Mouse (Mus musculus): Measurements from ENCODE around the gene Insr. TPM values are rescaled to one million over a fixed set of nuclear protein-coding genes. Genes with fewer than 3 reads are reported as not detected.

Insr gene
- total and polyA plus RNA-seq, 3 experiments = 2.1 to 4.6 (median 3.0) TPM

- Histone ChIP-seq H3K4me2 (ENCODE audit: insufficient read depth, low read depth, poor library complexity, severe bottlenecking) (no peak overlapping the region), H3K36me3 (replicated peaks in 1 of 2; ENCODE audit: control insufficient read depth in 1 of 2, insufficient read depth in 1 of 2, low read length in 1 of 2) (peaks cover 0 to 43% of the 10 kb centered on the region in 2 experiments), H3K79me2 (replicated peaks; ENCODE audit: control insufficient read depth, extremely low read depth, insufficient read depth, poor library complexity, severe bottlenecking) (no peaks in the 10 kb centered on the region), H3K9me3 (replicated peaks; ENCODE audit: low read length) (no peaks in the 10 kb centered on the region), H3K9ac (ENCODE audit: insufficient read depth, low read depth) (no peak overlapping the region), H3K4me3 (replicated peaks in 1 of 3; ENCODE audit: low read depth in 2 of 3, low read length in 2 of 3, poor library complexity in 1 of 3) (no peak overlapping the region), H3K27ac (ENCODE audit: insufficient read depth, low read depth) (no peak overlapping the region), H3K27me3 (replicated peaks) (no peaks in the 10 kb centered on the region), H3K4me1 (ENCODE audit: control insufficient read depth in 1 of 2, insufficient read depth in 2 of 2) (peaks cover 0 to 21% of the 10 kb centered on the region in 2 experiments; a peak in 2 of 4 replicates)
- no peak for TF ChIP-seq KAT2A (IDR thresholded peaks at IDR 0.05; ENCODE audit: insufficient replicate concordance, low read length)
- TF ChIP-seq BHLHE40 (IDR thresholded peaks at IDR 0.05; ENCODE audit: low read depth, low read length) = no peak
- TF ChIP-seq USF2 (conservative IDR thresholded peaks at IDR 0.05; ENCODE audit: low read depth, low read length) = no peak
- no peak for TF ChIP-seq MAFK (IDR thresholded peaks at IDR 0.05; ENCODE audit: insufficient replicate concordance, low read length)
- TF ChIP-seq ZC3H11A (IDR thresholded peaks at IDR 0.05; ENCODE audit: low read depth, low read length) = no peak
- TF ChIP-seq GABPA (IDR thresholded peaks at IDR 0.05; ENCODE audit: insufficient replicate concordance, low read depth, low read length) = no peak
- no peak for TF ChIP-seq POLR2AphosphoS2 (IDR thresholded peaks at IDR 0.05; ENCODE audit: low read depth, low read length)
- TF ChIP-seq E2F4 (IDR thresholded peaks at IDR 0.05; ENCODE audit: insufficient replicate concordance, low read depth, low read length) = no peak
- no peak for TF ChIP-seq TBP (conservative IDR thresholded peaks at IDR 0.05; ENCODE audit: low read depth, low read length)
- no peak for DNase-seq (ENCODE audit: extremely low read depth)
- dilution Hi-C loops (cut with MboI; ENCODE audit: extremely low pct_ligation_motif_present, extremely low pct_unique_long_range_greater_than_20kb, low sequenced_read_pairs) (no loop called here), in situ Hi-C loops (cut with MboI; ENCODE audit: low pct_ligation_motif_present, low pct_unique_long_range_greater_than_20kb, low sequenced_read_pairs) (no loop called here)
These were observed 4.2 kb downstream of the Insr start for GRCm38 (mm10) chr8:3275189-3275588.

- in situ Hi-C loops (cut with MboI; ENCODE audit: low pct_ligation_motif_present, low pct_unique_long_range_greater_than_20kb, low sequenced_read_pairs) = no loop called here
- peaks cover 0 to 18% of the 10 kb centered on the region in 2 experiments; a peak in 2 of 4 replicates for H3K4me1 ChIP-seq (ENCODE audit: control insufficient read depth in 1 of 2, insufficient read depth in 2 of 2)
- no peak overlapping the region for H3K9ac ChIP-seq (ENCODE audit: insufficient read depth, low read depth)
These were observed 5.6 kb downstream of the Insr start for GRCm38 (mm10) chr8:3273799-3274198.

DNA sequence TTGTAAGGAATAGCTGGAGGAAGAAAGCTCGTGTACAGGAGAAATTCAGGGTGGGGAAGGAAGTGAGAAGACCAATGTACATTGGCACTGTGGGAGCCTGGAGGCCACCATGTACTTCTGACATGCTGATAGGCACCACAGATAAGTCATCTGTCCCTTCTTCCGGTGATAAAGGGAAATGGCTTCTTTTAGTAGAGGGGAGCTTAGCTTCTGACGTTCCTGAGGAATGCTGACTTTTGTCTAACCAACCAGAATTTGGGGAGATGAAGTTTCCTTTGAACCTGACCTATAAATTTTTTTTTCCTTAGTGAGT, 12.0 kb downstream of the Insr start:
- Histone ChIP-seq H3K4me2 (ENCODE audit: insufficient read depth, low read depth, poor library complexity, severe bottlenecking) (no peak overlapping the region), H3K4me1 (ENCODE audit: control insufficient read depth in 1 of 2, insufficient read depth in 2 of 2) (0 out of 4 replicates have a peak, but pooled peaks cover 0 to 4% of the 10 kb centered on the region in 2 experiments), H3K27me3 (replicated peaks) (no peaks in the 10 kb centered on the region), H3K27ac (ENCODE audit: insufficient read depth, low read depth) (no peak overlapping the region), H3K9ac (ENCODE audit: insufficient read depth, low read depth) (no peak overlapping the region), H3K9me3 (replicated peaks; ENCODE audit: low read length) (no peaks in the 10 kb centered on the region), H3K36me3 (replicated peaks in 1 of 2; ENCODE audit: control insufficient read depth in 1 of 2, insufficient read depth in 1 of 2, low read length in 1 of 2) (peaks cover 0 to 37% of the 10 kb centered on the region in 2 experiments), H3K4me3 (replicated peaks in 1 of 3; ENCODE audit: low read depth in 2 of 3, low read length in 2 of 3, poor library complexity in 1 of 3) (no peak overlapping the region), H3K79me2 (replicated peaks; ENCODE audit: control insufficient read depth, extremely low read depth, insufficient read depth, poor library complexity, severe bottlenecking) (no peaks in the 10 kb centered on the region)
- in situ Hi-C loops (cut with MboI; ENCODE audit: low pct_ligation_motif_present, low pct_unique_long_range_greater_than_20kb, low sequenced_read_pairs) = no loop called here
- DNase-seq (ENCODE audit: extremely low read depth) = no peak
- dilution Hi-C loops (cut with MboI; ENCODE audit: extremely low pct_ligation_motif_present, extremely low pct_unique_long_range_greater_than_20kb, low sequenced_read_pairs) = no loop called here
- TF ChIP-seq TCF12 (IDR thresholded peaks at IDR 0.05; ENCODE audit: low read depth, low read length) (no peak), MYC (IDR thresholded peaks at IDR 0.05; ENCODE audit: low read depth, low read length) (no peak), CHD1 (IDR thresholded peaks at IDR 0.05; ENCODE audit: low read depth, low read length) (no peak), MXI1 (IDR thresholded peaks at IDR 0.05; ENCODE audit: low read depth, low read length) (no peak), NRF1 (IDR thresholded peaks at IDR 0.05; ENCODE audit: low read depth, low read length) (no peak)

More at GRCm38 (mm10) chr8:3273799-3274198, 5.6 kb downstream of the Insr start:
- dilution Hi-C loops (cut with MboI; ENCODE audit: extremely low pct_ligation_motif_present, extremely low pct_unique_long_range_greater_than_20kb, low sequenced_read_pairs) = no loop called here
- Histone ChIP-seq H3K79me2 (replicated peaks; ENCODE audit: control insufficient read depth, extremely low read depth, insufficient read depth, poor library complexity, severe bottlenecking) (no peaks in the 10 kb centered on the region), H3K4me2 (ENCODE audit: insufficient read depth, low read depth, poor library complexity, severe bottlenecking) (no peak overlapping the region), H3K4me3 (replicated peaks in 1 of 3; ENCODE audit: low read depth in 2 of 3, low read length in 2 of 3, poor library complexity in 1 of 3) (no peak overlapping the region), H3K27me3 (replicated peaks) (no peaks in the 10 kb centered on the region), H3K36me3 (replicated peaks in 1 of 2; ENCODE audit: control insufficient read depth in 1 of 2, insufficient read depth in 1 of 2, low read length in 1 of 2) (peaks cover 0 to 49% of the 10 kb centered on the region in 2 experiments), H3K9me3 (replicated peaks; ENCODE audit: low read length) (no peaks in the 10 kb centered on the region), H3K27ac (ENCODE audit: insufficient read depth, low read depth) (no peak overlapping the region)
- DNase-seq (ENCODE audit: extremely low read depth) = no peak
- TF ChIP-seq NRF1 (IDR thresholded peaks at IDR 0.05; ENCODE audit: low read depth, low read length) (no peak), BHLHE40 (IDR thresholded peaks at IDR 0.05; ENCODE audit: low read depth, low read length) (no peak), IRF4 (IDR thresholded peaks at IDR 0.05; ENCODE audit: low read depth, low read length) (no peak), ZC3H11A (IDR thresholded peaks at IDR 0.05; ENCODE audit: low read depth, low read length) (no peak), ZMIZ1 (IDR thresholded peaks at IDR 0.05; ENCODE audit: low read depth, low read length) (no peak), EP300 (IDR thresholded peaks at IDR 0.05; ENCODE audit: low read length) (no peak), MAX (IDR thresholded peaks at IDR 0.05; ENCODE audit: low read length) (no peak), ETS1 (conservative IDR thresholded peaks at IDR 0.05; ENCODE audit: low read depth, low read length) (no peak), JUND (conservative IDR thresholded peaks at IDR 0.05; ENCODE audit: low read depth, low read length) (no peak), UBTF (IDR thresholded peaks at IDR 0.05; ENCODE audit: low read depth, low read length) (no peak), MEF2A (IDR thresholded peaks at IDR 0.05; ENCODE audit: borderline replicate concordance, low read depth, low read length) (no peak), NELFE (IDR thresholded peaks at IDR 0.05; ENCODE audit: low read depth, low read length) (no peak), ZNF384 (IDR thresholded peaks at IDR 0.05; ENCODE audit: low read depth, low read length) (no peak)

Data from CH12.LX (cell line).